Mouse (Mus musculus) brown adipose tissue, adult 24 weeks (tissue): Measurements from ENCODE around the gene Ebf4. TPM values are rescaled to one million over a fixed set of nuclear protein-coding genes. Genes with fewer than 3 reads are reported as not detected.

Experiments used
- H3K27ac ChIP-seq: fragments of 200-500 bp; replicated peaks from 2 replicates; pipeline ENCODE4 v1.5.1; 2012; ENCODE audit warnings: low read depth, mild to moderate bottlenecking, low read length
- H3K4me1 ChIP-seq: fragments of 200-500 bp; 2 replicates; pipeline ENCODE4 v1.6.1; 2012; ENCODE audit warnings: low read length, mixed read lengths; ENCODE audit not compliant: control insufficient read depth, insufficient read depth, insufficient read length
- H3K4me3 ChIP-seq: fragments of 200-500 bp; 2 replicates; pipeline ENCODE4 v1.5.1; 2012; ENCODE audit warnings: low read depth, mild to moderate bottlenecking, low read length, moderate library complexity; ENCODE audit not compliant: insufficient read depth
- polyA plus RNA-seq: library from polyadenylated mRNA; stranded (reverse); fragments of >200 nt; gene quantifications from 2 replicates; pipeline ENCODE4 v1.2.4, GENCODE M21; 2012; ENCODE audit not compliant: missing spikeins, insufficient read depth, insufficient read length

Gene Ebf4
- polyA plus RNA-seq, 1 experiment, result not detected

DNA sequence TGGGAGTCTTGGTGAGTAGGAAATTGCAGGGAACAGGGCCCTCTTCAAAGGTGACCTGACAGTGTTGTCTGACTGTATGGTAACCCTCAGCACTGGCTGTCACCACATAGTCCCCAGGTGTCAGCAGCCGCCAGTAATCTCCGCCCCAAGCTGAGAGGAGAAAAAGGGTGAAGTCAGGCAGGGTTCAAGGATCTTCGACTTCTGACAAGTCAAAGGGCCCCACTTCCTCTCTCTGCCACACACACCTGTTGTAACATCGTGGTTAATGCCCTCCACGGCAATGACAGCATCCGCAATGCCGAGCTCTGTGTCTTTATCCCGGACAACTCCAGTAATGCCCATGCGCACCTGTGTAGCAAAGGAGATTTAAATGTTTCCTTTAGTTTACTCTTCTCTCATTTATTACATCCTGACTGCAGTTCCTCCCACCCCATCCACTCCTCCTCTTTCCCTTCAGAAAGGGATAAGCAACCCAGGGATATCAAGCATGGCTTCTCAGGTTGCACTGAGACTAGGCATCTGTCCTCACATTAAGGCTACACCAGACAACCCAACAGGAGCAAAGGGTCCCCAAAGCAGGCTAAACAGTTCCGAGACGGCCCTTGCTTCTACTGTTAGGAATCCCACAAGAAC is 96.1 kb downstream of the Ebf4 start:
- Histone ChIP-seq H3K27ac (no peak overlapping the region), H3K4me3 (no peak overlapping the region), H3K4me1 (no peaks in the 10 kb centered on the region)

GRCm38 (mm10) chr2:130392836-130393235 is 97.9 kb downstream of the Ebf4 start:
- H3K27ac ChIP-seq, result no peak overlapping the region
- no peaks in the 10 kb centered on the region for H3K4me1 ChIP-seq
- H3K4me3 ChIP-seq, result no peak overlapping the region

- no peak overlapping the region for H3K4me3 ChIP-seq
Observed at GRCm38 (mm10) chr2:130395696-130396095, 100.7 kb downstream of the Ebf4 start.

GRCm38 (mm10) chr2:130397186-130397985 is 102.4 kb downstream of the Ebf4 start, which contains the start of gene Cpxm1:
TSS of gene Cpxm1 (minus strand) at chr2:130397574.
- peak within 1 kb of the TSS; percentile 36 for H3K4me3 ChIP-seq
- no peaks in the 10 kb centered on the region for H3K4me1 ChIP-seq
- H3K27ac ChIP-seq, result no peak within 1 kb of the TSS

More at GRCm38 (mm10) chr2:130395696-130396095, 100.7 kb downstream of the Ebf4 start:
- Histone ChIP-seq H3K4me1 (no peaks in the 10 kb centered on the region), H3K27ac (no peak overlapping the region)

- Histone ChIP-seq H3K4me3 (no peak overlapping the region; the same call in 1 of the 2 replicates), H3K4me1 (no peaks in the 10 kb centered on the region), H3K27ac (no peak overlapping the region)
Observed at GRCm38 (mm10) chr2:130398091-130398490, 103.1 kb downstream of the Ebf4 start.

- no peaks in the 10 kb centered on the region for H3K4me1 ChIP-seq
- no peak overlapping the region for H3K27ac ChIP-seq
- H3K4me3 ChIP-seq, result no peak overlapping the region
Observed at GRCm38 (mm10) chr2:130400046-130400445, 105.1 kb downstream of the Ebf4 start.

- Histone ChIP-seq H3K4me1 (no peaks in the 10 kb centered on the region), H3K4me3 (no peak overlapping the region), H3K27ac (no peak overlapping the region)
Observed at GRCm38 (mm10) chr2:130401891-130402290, 106.9 kb downstream of the Ebf4 start.

DNA sequence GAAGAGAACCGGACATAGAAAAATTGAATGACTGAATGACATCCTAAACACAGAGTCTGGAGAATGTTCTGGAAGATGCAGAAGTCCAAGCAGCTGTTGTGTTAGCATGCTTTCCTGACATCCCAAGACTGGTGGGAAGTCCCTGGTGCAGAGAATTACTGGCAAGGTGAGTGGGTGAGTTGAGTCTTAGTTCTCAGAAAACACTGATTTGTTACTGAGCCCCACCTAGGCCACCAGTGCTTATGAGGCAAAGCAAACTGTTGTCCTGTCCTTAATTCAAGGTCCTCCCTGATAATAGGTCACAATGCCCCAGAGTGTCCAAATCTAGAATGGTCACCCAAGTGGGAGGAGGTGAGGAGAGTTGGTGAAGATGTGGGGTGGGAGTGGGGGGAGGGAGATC is 110.0 kb downstream of the Ebf4 start, which contains the start of the genes Gm28372 and 1700020A23Rik:
Gene Gm28372, plus strand, starts transcription at position 301 of the 400 bp plus-strand sequence.
Gene 1700020A23Rik, plus strand, starts transcription at position 321 of the 400 bp plus-strand sequence.
- Histone ChIP-seq H3K4me1 (no peaks in the 10 kb centered on the region), H3K27ac (no peak within 1 kb of the TSS), H3K4me3 (no peak within 1 kb of the TSS)

DNA sequence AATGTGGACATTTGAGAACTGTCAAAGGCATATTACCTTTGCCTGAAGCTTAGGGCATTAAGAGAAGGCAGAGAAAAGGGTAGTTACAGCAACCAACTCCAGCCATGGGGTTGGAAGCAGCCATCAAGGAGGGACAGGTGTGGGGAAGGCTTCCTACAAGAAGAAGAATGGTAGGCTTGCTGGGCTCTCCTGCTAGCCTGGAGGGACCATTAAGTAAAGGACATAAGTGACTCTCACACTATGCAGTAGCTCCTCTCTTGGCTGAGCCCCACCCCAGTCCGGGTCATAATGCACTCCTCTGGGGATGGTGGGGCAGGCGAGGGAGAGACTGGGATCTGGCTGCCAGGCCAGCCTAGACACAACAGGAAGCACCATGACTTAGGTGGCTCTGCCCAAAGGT is 111.2 kb downstream of the Ebf4 start, which contains the start of gene Tmem239:
Gene Tmem239, plus strand, starts transcription at position 301 of the 400 bp plus-strand sequence.
- Histone ChIP-seq H3K27ac (no peak within 1 kb of the TSS), H3K4me3 (no peak within 1 kb of the TSS), H3K4me1 (no peaks in the 10 kb centered on the region)

GRCm38 (mm10) chr2:130408194-130408593 is 113.2 kb downstream of the Ebf4 start:
- H3K4me1 ChIP-seq, result no peaks in the 10 kb centered on the region
- no peak overlapping the region for H3K27ac ChIP-seq
- H3K4me3 ChIP-seq, result no peak overlapping the region

DNA sequence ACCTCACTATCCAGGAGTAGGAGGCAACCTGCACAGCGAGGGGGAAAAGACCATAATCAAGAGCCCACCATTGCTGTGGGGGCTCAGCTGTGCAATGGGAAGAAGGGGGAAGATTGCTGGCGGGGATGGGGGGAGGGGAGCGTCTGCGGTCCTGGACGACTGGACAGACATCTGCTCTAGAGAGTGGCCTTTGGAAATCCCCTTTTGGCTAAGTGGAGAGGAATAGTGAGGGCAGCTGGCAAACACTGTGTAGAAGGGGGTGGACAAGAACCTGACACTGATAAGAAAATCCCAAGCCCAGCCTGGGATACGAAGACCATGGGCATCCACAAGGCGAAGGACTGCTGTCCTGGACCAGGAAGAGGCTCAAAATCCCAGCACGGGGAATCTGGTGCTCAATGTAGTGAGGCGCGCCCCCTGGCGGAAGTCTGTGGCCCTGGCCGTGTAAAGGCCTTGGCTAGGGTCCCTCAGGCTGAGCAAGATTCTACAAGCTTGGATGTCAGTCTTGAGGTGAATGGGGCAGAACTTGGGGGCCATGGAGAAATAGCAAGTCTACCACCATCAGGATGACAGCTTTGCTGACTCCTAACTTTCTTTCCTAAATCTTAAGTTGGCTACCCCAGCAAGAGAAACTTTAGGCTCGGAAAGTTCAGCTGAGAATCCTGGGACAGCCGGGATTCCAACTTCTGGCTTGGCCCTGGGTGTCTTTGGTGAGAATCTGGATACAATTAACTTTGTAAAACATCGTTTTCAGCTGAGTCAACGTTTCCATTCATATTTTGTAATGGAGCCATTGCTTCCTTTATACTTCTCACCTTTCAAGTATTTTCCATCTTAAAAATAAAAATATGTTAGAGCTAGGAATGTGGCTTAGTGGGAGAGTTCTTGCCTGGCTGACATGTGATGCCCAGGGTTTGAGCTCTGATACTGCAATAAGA is 116.9 kb downstream of the Ebf4 start:
- no peak overlapping the region for H3K27ac ChIP-seq
- no peak overlapping the region for H3K4me3 ChIP-seq
- no peaks in the 10 kb centered on the region for H3K4me1 ChIP-seq

DNA sequence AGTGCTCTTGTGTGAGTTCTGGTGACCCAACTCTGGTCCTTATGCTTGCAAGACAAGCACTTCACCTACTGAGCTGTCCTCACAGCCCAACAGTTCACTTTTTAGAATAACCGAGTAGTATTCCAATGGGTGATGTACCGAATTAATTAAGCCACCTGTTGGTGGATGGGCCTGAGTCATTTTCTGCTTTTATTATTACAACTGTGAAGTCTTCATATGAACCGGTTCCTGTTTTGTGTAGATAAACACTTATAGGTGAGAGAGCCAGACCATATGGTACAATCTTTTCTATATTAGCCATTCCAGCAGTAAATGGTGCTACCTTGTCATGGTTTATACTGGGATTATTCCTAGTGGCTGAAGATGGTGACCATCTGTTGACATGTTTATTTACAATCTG is 117.8 kb downstream of the Ebf4 start:
- Histone ChIP-seq H3K27ac (no peak overlapping the region), H3K4me3 (no peak overlapping the region), H3K4me1 (no peaks in the 10 kb centered on the region)

- no peaks in the 10 kb centered on the region for H3K4me1 ChIP-seq
- H3K27ac ChIP-seq, result no peak overlapping the region
- no peak overlapping the region for H3K4me3 ChIP-seq
Observed at GRCm38 (mm10) chr2:130414094-130414856, 119.3 kb downstream of the Ebf4 start.
